Mouse (Mus musculus) retina, adult 2 months (tissue): ENCODE measurements around the gene Csrp2.

ENCODE experiments used
- DNase-seq: peaks from one replicate; pipeline ENCODE4 v3.0.0-alpha.2; 2012; ENCODE audit warnings: low read depth, low spot score

Csrp2 gene

DNA sequence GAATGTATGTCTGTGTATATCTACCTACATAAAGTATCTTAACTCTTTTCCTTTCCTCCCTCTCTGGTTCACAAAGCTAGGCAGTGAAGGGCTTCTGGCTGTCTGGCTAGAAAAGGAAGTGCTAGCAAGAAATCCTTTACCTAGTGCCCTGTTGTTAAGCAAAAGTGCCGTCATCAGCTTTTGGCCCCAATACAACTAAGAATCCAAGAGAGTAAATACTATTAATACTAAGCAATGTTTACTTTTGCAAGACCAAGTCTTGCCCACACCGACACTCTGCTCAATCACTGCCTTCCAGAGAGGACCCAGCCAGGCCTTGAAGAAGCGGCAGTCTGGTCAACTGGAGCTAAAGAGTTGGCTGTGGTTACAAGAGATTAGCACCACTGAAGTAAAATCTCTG lies 51.5 kb downstream of the Csrp2 start:
- no peak for DNase-seq

DNA sequence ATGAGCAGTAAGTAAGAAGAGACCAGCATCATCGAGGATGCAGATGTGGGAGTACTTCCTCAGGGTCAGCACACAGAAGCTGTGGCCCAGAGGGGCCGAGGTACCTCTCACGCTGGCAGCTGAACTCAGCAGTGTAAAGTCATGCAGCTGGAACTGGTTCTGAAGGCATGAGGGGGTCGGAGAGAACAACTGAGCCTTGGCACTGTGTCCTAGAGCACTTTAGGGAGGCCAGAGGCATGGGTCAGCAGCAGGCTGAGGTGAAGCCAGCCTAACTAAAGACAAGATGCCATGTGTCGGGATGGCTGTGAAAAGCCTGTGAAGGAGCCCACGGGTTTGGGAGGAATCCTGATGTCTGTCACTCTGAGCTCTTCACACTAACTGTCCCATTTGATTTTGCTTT lies 51.9 kb downstream of the Csrp2 start:
- no peak for DNase-seq

DNA sequence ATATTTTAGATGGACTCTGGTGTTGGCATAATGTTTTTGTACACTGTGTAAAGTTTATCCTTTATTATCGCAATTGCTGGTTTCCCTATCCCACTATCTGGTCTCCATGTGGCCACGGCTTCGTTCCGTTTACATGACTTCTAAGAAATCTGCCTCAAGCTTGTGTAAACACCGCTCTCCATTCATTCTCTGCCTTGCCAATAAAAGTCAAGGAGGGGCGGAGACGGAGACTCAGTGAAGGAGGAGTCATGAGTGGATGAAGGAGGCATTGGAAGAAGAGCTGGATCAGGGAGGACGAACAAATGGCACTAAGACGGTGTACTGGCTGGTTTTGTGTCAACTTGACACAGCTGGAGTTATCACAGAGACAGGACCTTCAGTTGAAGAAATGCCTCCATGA lies 52.4 kb downstream of the Csrp2 start:
- DNase-seq, result no peak

DNA sequence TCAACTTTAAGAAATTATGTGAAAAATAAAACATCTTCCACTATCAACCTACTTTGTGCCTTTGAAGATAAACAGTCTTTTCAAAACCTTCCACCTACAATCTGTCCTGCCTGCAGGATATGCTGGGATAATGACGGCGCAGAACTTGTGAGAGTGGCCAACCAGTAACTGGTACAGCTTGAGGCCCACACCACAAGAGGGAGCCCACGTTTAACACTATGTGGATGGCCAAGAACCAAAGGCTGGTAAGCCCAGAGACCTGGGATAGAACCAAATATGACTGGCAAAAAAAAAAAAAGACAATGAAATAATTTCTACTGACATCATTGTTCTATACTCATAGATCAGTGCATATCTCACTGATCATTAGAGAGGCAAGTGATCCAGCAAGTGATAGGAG lies 54.9 kb downstream of the Csrp2 start:
- peak; percentile 42 for DNase-seq

DNA sequence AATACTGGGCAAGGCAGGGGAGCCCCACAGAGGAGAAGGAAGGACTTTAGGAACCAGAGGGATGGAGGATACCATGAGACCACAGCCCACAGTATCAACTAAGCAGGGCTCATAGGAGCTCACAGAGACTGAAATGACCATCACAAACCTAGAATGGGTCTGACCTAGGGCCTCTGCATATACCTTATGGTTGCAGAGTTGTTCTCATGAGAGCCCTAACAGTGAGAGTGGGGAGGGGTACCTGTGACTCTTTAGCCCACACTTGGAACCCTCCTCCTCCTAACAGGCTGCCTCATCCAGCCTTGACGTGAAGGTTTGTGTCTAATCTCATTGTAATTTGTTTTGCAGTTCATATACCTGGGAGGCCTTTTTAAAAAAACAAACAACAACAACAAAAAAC lies 55.3 kb downstream of the Csrp2 start:
- DNase-seq, result no peak

DNA sequence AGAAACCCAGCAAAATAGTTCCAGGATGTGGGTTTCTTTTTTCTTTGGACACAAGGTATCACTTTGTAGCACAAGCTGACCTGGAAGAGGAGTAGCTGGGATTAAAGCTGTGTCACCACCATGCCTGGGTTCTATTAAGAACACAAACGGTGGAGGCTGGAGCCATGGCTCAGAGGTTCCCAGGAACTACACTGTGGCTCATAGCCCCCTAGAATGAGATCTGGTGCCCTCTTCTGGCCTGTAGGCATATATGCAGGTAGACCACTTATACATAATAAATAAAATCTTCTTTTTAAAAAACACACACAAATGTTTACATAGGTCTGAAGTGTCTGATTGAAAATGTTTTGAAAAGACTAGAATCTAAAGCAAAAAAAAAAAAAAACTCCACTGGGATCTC lies 56.5 kb downstream of the Csrp2 start:
- DNase-seq, result no peak

DNA sequence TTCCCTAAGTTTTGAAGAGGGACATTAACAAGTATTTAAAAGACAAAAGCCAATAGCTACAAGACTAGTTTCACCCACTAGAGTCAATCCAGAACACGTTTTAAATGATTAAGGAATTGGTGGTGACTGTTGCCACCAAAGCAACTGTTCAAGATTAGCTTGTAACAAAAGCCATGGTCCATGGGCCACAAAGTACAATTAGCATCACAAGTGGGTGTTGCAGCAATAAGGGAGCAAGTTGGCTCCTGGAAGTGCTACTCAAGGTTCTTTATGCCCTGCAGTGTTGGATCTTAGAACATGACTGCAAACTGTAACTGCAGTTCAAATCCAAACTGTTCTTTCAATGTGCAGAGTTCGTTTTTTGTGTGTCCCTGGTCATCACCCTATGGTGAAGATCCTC lies 57.8 kb downstream of the Csrp2 start:
- no peak for DNase-seq

DNA sequence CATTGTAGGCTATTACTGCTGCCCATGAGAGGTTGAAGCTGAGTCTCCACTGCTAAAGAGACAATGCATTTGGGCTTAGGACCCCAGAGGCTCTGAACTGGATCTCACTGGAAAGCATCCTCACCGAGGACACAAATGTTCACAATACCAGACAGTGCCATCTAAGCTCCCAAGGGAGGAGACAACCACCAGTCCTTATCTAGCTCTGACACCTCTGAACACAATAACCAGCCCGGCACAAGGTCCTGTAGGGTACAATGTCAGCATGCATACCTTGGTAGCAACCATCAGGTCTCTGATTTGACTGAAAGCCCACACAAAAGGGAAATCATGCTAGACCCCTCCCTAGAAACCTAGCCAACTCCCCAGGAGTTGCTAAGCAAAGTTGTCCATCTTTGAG lies 59.8 kb downstream of the Csrp2 start:
- DNase-seq, result no peak

DNA sequence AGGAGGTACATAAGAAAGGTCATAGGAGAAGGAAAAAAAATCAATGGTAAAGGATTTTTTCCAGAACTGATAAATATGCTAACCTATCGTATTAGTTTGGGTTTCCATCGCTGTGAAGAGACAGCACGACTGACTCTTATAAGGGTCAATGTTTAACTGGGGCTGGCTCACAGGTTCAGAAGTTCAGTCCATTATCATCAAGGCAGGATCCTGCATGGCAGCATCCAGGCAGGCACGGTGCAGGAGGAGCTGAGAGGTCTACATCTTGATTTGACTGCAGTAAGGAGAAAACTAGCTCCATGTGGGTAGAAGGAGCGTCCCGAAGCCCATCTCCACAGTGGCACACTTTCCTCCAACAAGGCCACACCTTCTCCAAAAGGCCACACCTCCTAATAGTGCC lies 60.9 kb downstream of the Csrp2 start:
- no peak for DNase-seq

DNA sequence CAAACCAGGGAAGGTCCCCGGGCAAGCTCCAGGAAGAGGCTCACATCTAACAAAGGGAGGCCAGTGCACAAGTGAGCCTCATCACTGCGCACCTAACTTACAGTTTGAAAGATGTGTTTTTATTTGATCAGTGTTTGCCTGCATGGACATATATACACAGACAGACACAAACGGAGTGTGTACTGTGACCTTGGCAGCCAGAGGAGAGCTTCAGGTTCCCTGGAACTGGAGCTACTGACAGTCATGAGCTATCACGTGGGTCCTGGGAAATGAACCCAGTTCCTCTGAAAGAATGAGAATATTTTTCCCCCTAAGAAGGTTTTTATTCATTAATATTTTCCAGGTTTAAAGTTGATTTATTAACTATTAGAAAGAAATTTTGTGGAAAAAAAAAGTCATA lies 63.2 kb downstream of the Csrp2 start:
- no peak for DNase-seq

DNA sequence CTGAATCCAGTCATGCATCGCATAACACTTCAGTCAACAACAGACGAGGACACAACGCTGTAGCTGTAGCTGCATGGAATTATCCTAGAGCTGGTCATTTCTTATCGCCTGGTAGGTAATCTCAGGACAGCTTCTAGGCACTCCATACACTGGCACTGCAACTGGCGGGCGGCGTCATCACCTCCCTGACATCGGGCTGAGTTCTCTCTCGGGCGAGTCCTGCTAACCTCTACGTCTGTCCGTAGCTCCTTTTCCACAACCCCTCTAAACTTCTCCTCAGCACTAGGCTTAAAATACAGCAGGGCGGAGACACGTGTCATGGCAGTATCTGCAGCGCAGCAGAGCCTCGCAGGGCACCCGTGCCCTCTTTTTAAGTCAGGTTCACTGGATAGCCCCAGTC lies 67.1 kb downstream of the Csrp2 start:
- DNase-seq, result no peak
